Mouse (Mus musculus) granulocyte monocyte progenitor cell, adult 5-6 weeks (primary cell): ENCODE measurements around the gene Hyal2. TPM values are rescaled to one million over a fixed set of nuclear protein-coding genes. Genes with fewer than 3 reads are reported as not detected.

ENCODE experiments used
- ATAC-seq: replicated peaks from 2 replicates; pipeline ENCODE4 v1.8.0; 2016; ENCODE audit warnings: mild to moderate bottlenecking, moderate TSS enrichment, inconsistent platforms; ENCODE audit not compliant: poor library complexity, severe bottlenecking
- total RNA-seq, 2 experiments: library from RNA; stranded (forward) in 1 of 2; stranded (reverse) in 1 of 2; fragments of 200-712, 200-1000 nt in 1 of 2; fragments of >200 nt in 1 of 2; fragmentation: Nextera tagmentation in 1 of 2; gene quantifications; 2 replicates each; pipeline ENCODE4 v1.2.3; 2014 to 2017

Gene Hyal2
- total RNA-seq, 2 experiments from 2014 or later, result 5.3 to 6.2 TPM

- ATAC-seq, result no peak
Measured at GRCm38 (mm10) chr9:107607036-107607435, 39.3 kb downstream of the Hyal2 start.

GRCm38 (mm10) chr9:107607653-107608245 lies 40.0 kb downstream of the Hyal2 start:
- ATAC-seq, result no peak

GRCm38 (mm10) chr9:107608741-107609432 lies 41.1 kb downstream of the Hyal2 start, which contains the start of gene Sema3b:
Gene Sema3b, minus strand, starts transcription at chr9:107609229.
- ATAC-seq, result no peak

- ATAC-seq, result no peak
Measured at GRCm38 (mm10) chr9:107609433-107609830, 41.7 kb downstream of the Hyal2 start.

GRCm38 (mm10) chr9:107611456-107612190 lies 43.9 kb downstream of the Hyal2 start:
- ATAC-seq, result peak; percentile 36

GRCm38 (mm10) chr9:107612191-107612944 lies 44.6 kb downstream of the Hyal2 start:
- ATAC-seq, result peak; percentile 83

GRCm38 (mm10) chr9:107612945-107613569 lies 45.3 kb downstream of the Hyal2 start:
- ATAC-seq, result no peak; the same call in 1 of the 2 replicates

- ATAC-seq, result no peak
Measured at GRCm38 (mm10) chr9:107615035-107615434, 47.3 kb downstream of the Hyal2 start.

- no peak for ATAC-seq
Measured at GRCm38 (mm10) chr9:107617461-107617860, 49.7 kb downstream of the Hyal2 start.

GRCm38 (mm10) chr9:107618098-107618497 lies 50.4 kb downstream of the Hyal2 start:
- ATAC-seq, result no peak

GRCm38 (mm10) chr9:107618778-107619545 lies 51.2 kb downstream of the Hyal2 start:
- ATAC-seq, result no peak

- ATAC-seq, result no peak
Measured at GRCm38 (mm10) chr9:107619546-107619879, 51.8 kb downstream of the Hyal2 start.

GRCm38 (mm10) chr9:107620954-107621353 lies 53.2 kb downstream of the Hyal2 start:
- ATAC-seq, result no peak

Other genes with a start within 250 kb of the Hyal2 start
- gene Hemk1, start 229.6 kb upstream of the Hyal2 start, total RNA-seq (2014; fragmentation: Nextera tagmentation), result 12.0 and 32.9 TPM in 2 replicates
- 6.0 and 11.3 TPM in 2 replicates for gene Hemk1, start 229.6 kb upstream of the Hyal2 start, total RNA-seq (2017)
- not detected in 2 replicates for gene 6430571L13Rik, start 227.3 kb upstream of the Hyal2 start, total RNA-seq (2014; fragmentation: Nextera tagmentation)
- not detected in 2 replicates for gene 6430571L13Rik, start 227.3 kb upstream of the Hyal2 start, total RNA-seq (2017)
- 0.19 TPM in 1 of 2 replicates, not detected in the other for gene Cacna2d2, start 168.3 kb upstream of the Hyal2 start, total RNA-seq (2014; fragmentation: Nextera tagmentation)
- gene Cacna2d2, start 168.3 kb upstream of the Hyal2 start, total RNA-seq (2017), result 0.09 and 0.10 TPM in 2 replicates
- 12.2 and 13.7 TPM in 2 replicates for gene Tmem115, start 34.0 kb upstream of the Hyal2 start, total RNA-seq (2014; fragmentation: Nextera tagmentation)
- gene Tmem115, start 34.0 kb upstream of the Hyal2 start, total RNA-seq (2017), result 12.1 and 12.5 TPM in 2 replicates
- 21.2 and 31.0 TPM in 2 replicates for gene Cyb561d2, start 25.8 kb upstream of the Hyal2 start, total RNA-seq (2014; fragmentation: Nextera tagmentation)
- gene Cyb561d2, start 25.8 kb upstream of the Hyal2 start, total RNA-seq (2017), result 13.2 and 13.9 TPM in 2 replicates
- 11.3 and 16.7 TPM in 2 replicates for gene Nprl2, start 25.7 kb upstream of the Hyal2 start, total RNA-seq (2014; fragmentation: Nextera tagmentation)
- 11.3 and 14.3 TPM in 2 replicates for gene Nprl2, start 25.7 kb upstream of the Hyal2 start, total RNA-seq (2017)
- gene Zmynd10, start 20.6 kb upstream of the Hyal2 start, total RNA-seq (2014; fragmentation: Nextera tagmentation), result not detected in 2 replicates
- not detected in 2 replicates for gene Zmynd10, start 20.6 kb upstream of the Hyal2 start, total RNA-seq (2017)
- 40.2 and 42.2 TPM in 2 replicates for gene Rassf1, start 16.4 kb upstream of the Hyal2 start, total RNA-seq (2014; fragmentation: Nextera tagmentation)
- gene Rassf1, start 16.4 kb upstream of the Hyal2 start, total RNA-seq (2017), result 34.1 and 36.7 TPM in 2 replicates
- 22.8 and 34.5 TPM in 2 replicates for gene Tusc2, start 4.7 kb upstream of the Hyal2 start, total RNA-seq (2014; fragmentation: Nextera tagmentation)
- 10.8 and 13.2 TPM in 2 replicates for gene Tusc2, start 4.7 kb upstream of the Hyal2 start, total RNA-seq (2017)
- gene Hyal1, start 9.0 kb downstream of the Hyal2 start, total RNA-seq (2014; fragmentation: Nextera tagmentation), result 1.4 and 4.9 TPM in 2 replicates
- gene Hyal1, start 9.0 kb downstream of the Hyal2 start, total RNA-seq (2017), result 0.56 and 1.0 TPM in 2 replicates
- gene Naa80, start 10.9 kb downstream of the Hyal2 start, total RNA-seq (2014; fragmentation: Nextera tagmentation), result 7.1 and 18.2 TPM in 2 replicates
- gene Naa80, start 10.9 kb downstream of the Hyal2 start, total RNA-seq (2017), result 5.5 and 8.2 TPM in 2 replicates
- 0.34 TPM in 1 of 2 replicates, not detected in the other for gene Hyal3, start 12.9 kb downstream of the Hyal2 start, total RNA-seq (2014; fragmentation: Nextera tagmentation)
- 0.26 and 0.46 TPM in 2 replicates for gene Hyal3, start 12.9 kb downstream of the Hyal2 start, total RNA-seq (2017)
- 89.9 and 105 TPM in 2 replicates for gene Ifrd2, start 19.7 kb downstream of the Hyal2 start, total RNA-seq (2014; fragmentation: Nextera tagmentation)
- 46.9 and 76.8 TPM in 2 replicates for gene Ifrd2, start 19.7 kb downstream of the Hyal2 start, total RNA-seq (2017)
- not detected in 2 replicates for gene Sema3b, start 41.3 kb downstream of the Hyal2 start, total RNA-seq (2014; fragmentation: Nextera tagmentation)
- gene Sema3b, start 41.3 kb downstream of the Hyal2 start, total RNA-seq (2017), result not detected in 2 replicates
- 410 and 448 TPM in 2 replicates for gene Gnai2, start 67.4 kb downstream of the Hyal2 start, total RNA-seq (2014; fragmentation: Nextera tagmentation)
- gene Gnai2, start 67.4 kb downstream of the Hyal2 start, total RNA-seq (2017), result 395 and 452 TPM in 2 replicates
- gene Slc38a3, start 101.6 kb downstream of the Hyal2 start, total RNA-seq (2014; fragmentation: Nextera tagmentation), result not detected in 2 replicates
- gene Slc38a3, start 101.6 kb downstream of the Hyal2 start, total RNA-seq (2017), result not detected in 2 replicates
- gene Gnat1, start 111.8 kb downstream of the Hyal2 start, total RNA-seq (2014; fragmentation: Nextera tagmentation), result not detected in 2 replicates
- gene Gnat1, start 111.8 kb downstream of the Hyal2 start, total RNA-seq (2017), result not detected in 2 replicates
- 2.6 TPM in 1 of 2 replicates, not detected in the other for gene Sema3f, start 142.5 kb downstream of the Hyal2 start, total RNA-seq (2014; fragmentation: Nextera tagmentation)
- not detected in 2 replicates for gene Sema3f, start 142.5 kb downstream of the Hyal2 start, total RNA-seq (2017)
- gene Rbm5, start 203.1 kb downstream of the Hyal2 start, total RNA-seq (2014; fragmentation: Nextera tagmentation), result 133 and 165 TPM in 2 replicates
- gene Rbm5, start 203.1 kb downstream of the Hyal2 start, total RNA-seq (2017), result 157 and 164 TPM in 2 replicates